Mouse (Mus musculus) intestine, embryonic 16.5 days (tissue): ENCODE data around the gene Isg20. TPM values are rescaled to one million over a fixed set of nuclear protein-coding genes. Genes with fewer than 3 reads are reported as not detected.

Experiments
- ATAC-seq: fragments of 200-750 bp; cut with Nextera tagmentation; 2 replicates; pipeline ENCODE4 v1.8.0; 2017; ENCODE audit warnings: moderate TSS enrichment, moderate library complexity
- H3K27ac ChIP-seq: fragments of 300-500 bp; sonication (generic); 2 replicates; pipeline ENCODE4 v1.5.1; 2014; ENCODE audit warnings: mild to moderate bottlenecking, low read length
- H3K27me3 ChIP-seq: fragments of 300-500 bp; sonication (generic); replicated peaks from 2 replicates; pipeline ENCODE4 v1.6.1; 2014; ENCODE audit warnings: low read length, control low read depth, mixed read lengths; ENCODE audit not compliant: control insufficient read depth, insufficient read depth
- H3K36me3 ChIP-seq: fragments of 300-500 bp; sonication (generic); 2 replicates; pipeline ENCODE4 v1.6.1; 2014; ENCODE audit warnings: low read length, control low read depth; ENCODE audit not compliant: control insufficient read depth, insufficient read depth
- H3K4me1 ChIP-seq: fragments of 300-500 bp; sonication (generic); 2 replicates; pipeline ENCODE4 v1.6.1; 2014; ENCODE audit warnings: low read length, control low read depth, mixed read lengths; ENCODE audit not compliant: control insufficient read depth, insufficient read depth
- H3K4me2 ChIP-seq: fragments of 300-500 bp; sonication (generic); 2 replicates; pipeline ENCODE4 v1.6.1; 2014; ENCODE audit warnings: low read depth, low read length, control low read depth
- H3K4me3 ChIP-seq: fragments of 300-500 bp; sonication (generic); 2 replicates; pipeline ENCODE4 v1.5.1; 2014; ENCODE audit warnings: mild to moderate bottlenecking, low read length
- H3K9ac ChIP-seq: fragments of 300-500 bp; sonication (generic); 2 replicates; pipeline ENCODE4 v1.6.1; 2014; ENCODE audit warnings: low read depth, low read length
- H3K9me3 ChIP-seq: fragments of 300-500 bp; sonication (generic); 2 replicates; pipeline ENCODE4 v1.6.1; 2016; ENCODE audit warnings: low read length, control low read depth; ENCODE audit not compliant: control insufficient read depth
- WGBS: fragments of 180-500 bp; shearing (Covaris S2); extraction: QIAGEN DNeasy Blood & Tissue Kit; methylation state at CpG from one replicate; pipeline ENCODE4 v1.1.7; 2014; 5-methylcytosine and 5-hydroxymethylcytosine counted together
- polyA plus RNA-seq: library from polyadenylated mRNA; unstranded; fragments of >200 nt; fragmentation: Nextera tagmentation; extraction: Ambion mirVana; gene quantifications from 2 replicates; pipeline ENCODE4 v1.2.1, GENCODE M21; 2015

Gene Isg20
- polyA plus RNA-seq, 1 experiment from 2014 or later, result 6.8 TPM

GRCm38 (mm10) chr7:78895653-78896333 lies 17.4 kb upstream of the Isg20 start, which contains the start of gene Aen:
Aen (plus strand) TSS chr7:78895854.
- H3K9me3 ChIP-seq, result no peaks in the 10 kb centered on the region
- H3K4me3 ChIP-seq, result peak within 1 kb of the TSS; percentile 76
- H3K27me3 ChIP-seq, result no peaks in the 10 kb centered on the region
- no peak within 1 kb of the TSS for H3K27ac ChIP-seq
- under 1% methylated on average over 53 of the region's 53 CpGs for WGBS
- peak within 1 kb of the TSS; percentile 80 for H3K4me2 ChIP-seq
- peak; percentile 99 for ATAC-seq
- H3K9ac ChIP-seq, result peak within 1 kb of the TSS; percentile 75
- peaks cover 16% of the 10 kb centered on the region for H3K4me1 ChIP-seq
- peaks cover 5% of the 10 kb centered on the region; the same call in 1 of the 2 replicates for H3K36me3 ChIP-seq

- Histone ChIP-seq H3K27me3 (no peaks in the 10 kb centered on the region), H3K9me3 (no peaks in the 10 kb centered on the region), H3K27ac (no peak overlapping the region), H3K4me3 (no peak overlapping the region), H3K4me2 (no peak overlapping the region), H3K9ac (no peak overlapping the region), H3K4me1 (peaks cover 16% of the 10 kb centered on the region), H3K36me3 (peaks cover 8% of the 10 kb centered on the region)
- ATAC-seq, result no peak
- 85% methylated on average over 3 of the region's 3 CpGs for WGBS
Observed at GRCm38 (mm10) chr7:78897567-78897966, 15.7 kb upstream of the Isg20 start.

- Histone ChIP-seq H3K4me2 (no peak overlapping the region), H3K9me3 (no peaks in the 10 kb centered on the region), H3K4me1 (no peaks in the 10 kb centered on the region), H3K27ac (no peak overlapping the region), H3K27me3 (no peaks in the 10 kb centered on the region), H3K36me3 (peaks cover 14% of the 10 kb centered on the region), H3K9ac (no peak overlapping the region), H3K4me3 (no peak overlapping the region)
- peak; percentile 52; the same call in 1 of the 2 replicates for ATAC-seq
- WGBS, result 90% methylated on average over 6 of the region's 6 CpGs
Observed at GRCm38 (mm10) chr7:78903174-78903870, 9.9 kb upstream of the Isg20 start.

- no peak overlapping the region for H3K4me3 ChIP-seq
- H3K9ac ChIP-seq, result no peak overlapping the region
- H3K27ac ChIP-seq, result no peak overlapping the region
- H3K4me1 ChIP-seq, result no peaks in the 10 kb centered on the region
- no peak overlapping the region for H3K4me2 ChIP-seq
- no peaks in the 10 kb centered on the region for H3K9me3 ChIP-seq
- H3K36me3 ChIP-seq, result peaks cover 10% of the 10 kb centered on the region
- no peak for ATAC-seq
- no peaks in the 10 kb centered on the region for H3K27me3 ChIP-seq
- WGBS, result 88% methylated on average over 2 of the region's 2 CpGs
Observed at GRCm38 (mm10) chr7:78904175-78904574, 9.0 kb upstream of the Isg20 start.

- Histone ChIP-seq H3K4me1 (peaks cover 18% of the 10 kb centered on the region), H3K9ac (no peak overlapping the region), H3K36me3 (peaks cover 5% of the 10 kb centered on the region; the same call in 1 of the 2 replicates), H3K9me3 (no peaks in the 10 kb centered on the region), H3K4me2 (no peak overlapping the region), H3K4me3 (no peak overlapping the region), H3K27ac (no peak overlapping the region), H3K27me3 (no peaks in the 10 kb centered on the region)
- ATAC-seq, result no peak
- 89% methylated on average over 6 of the region's 6 CpGs for WGBS
Observed at GRCm38 (mm10) chr7:78909026-78909425, 4.2 kb upstream of the Isg20 start.

- Histone ChIP-seq H3K27me3 (no peaks in the 10 kb centered on the region), H3K4me2 (no peak overlapping the region), H3K4me1 (peaks cover 20% of the 10 kb centered on the region), H3K9ac (no peak overlapping the region), H3K27ac (no peak overlapping the region), H3K36me3 (peaks cover 5% of the 10 kb centered on the region; the same call in 1 of the 2 replicates), H3K9me3 (no peaks in the 10 kb centered on the region), H3K4me3 (no peak overlapping the region)
- ATAC-seq, result no peak
- WGBS, result 37% methylated on average over 6 of the region's 6 CpGs
Observed at GRCm38 (mm10) chr7:78910336-78911098, 2.7 kb upstream of the Isg20 start.

GRCm38 (mm10) chr7:78911209-78911608 lies 2.0 kb upstream of the Isg20 start:
- 84% methylated on average over 4 of the region's 4 CpGs for WGBS

GRCm38 (mm10) chr7:78912253-78912973 lies 811 bp upstream of the Isg20 start:
- Histone ChIP-seq H3K9me3 (no peaks in the 10 kb centered on the region), H3K4me1 (peaks cover 20% of the 10 kb centered on the region), H3K4me3 (peak overlapping the region; percentile 19), H3K36me3 (no peaks in the 10 kb centered on the region), H3K4me2 (peak overlapping the region; percentile 39), H3K9ac (peak overlapping the region; percentile 20; the same call in 1 of the 2 replicates), H3K27ac (no peak overlapping the region), H3K27me3 (no peaks in the 10 kb centered on the region)
- WGBS, result 17% methylated on average over 20 of the region's 20 CpGs
- no peak for ATAC-seq

More at GRCm38 (mm10) chr7:78911209-78911608, 2.0 kb upstream of the Isg20 start:
- Histone ChIP-seq H3K4me3 (no peak overlapping the region), H3K9me3 (no peaks in the 10 kb centered on the region), H3K9ac (no peak overlapping the region), H3K4me1 (peaks cover 20% of the 10 kb centered on the region), H3K27me3 (no peaks in the 10 kb centered on the region), H3K4me2 (no peak overlapping the region), H3K36me3 (peaks cover 5% of the 10 kb centered on the region; the same call in 1 of the 2 replicates), H3K27ac (no peak overlapping the region)
- no peak for ATAC-seq
